Mouse (Mus musculus): ENCODE measurements around the gene Cldn2. TPM values are rescaled to one million over a fixed set of nuclear protein-coding genes. Genes with fewer than 3 reads are reported as not detected.

Cldn2 gene
- polyA plus RNA-seq (2012) = not detected in 2 replicates

DNA sequence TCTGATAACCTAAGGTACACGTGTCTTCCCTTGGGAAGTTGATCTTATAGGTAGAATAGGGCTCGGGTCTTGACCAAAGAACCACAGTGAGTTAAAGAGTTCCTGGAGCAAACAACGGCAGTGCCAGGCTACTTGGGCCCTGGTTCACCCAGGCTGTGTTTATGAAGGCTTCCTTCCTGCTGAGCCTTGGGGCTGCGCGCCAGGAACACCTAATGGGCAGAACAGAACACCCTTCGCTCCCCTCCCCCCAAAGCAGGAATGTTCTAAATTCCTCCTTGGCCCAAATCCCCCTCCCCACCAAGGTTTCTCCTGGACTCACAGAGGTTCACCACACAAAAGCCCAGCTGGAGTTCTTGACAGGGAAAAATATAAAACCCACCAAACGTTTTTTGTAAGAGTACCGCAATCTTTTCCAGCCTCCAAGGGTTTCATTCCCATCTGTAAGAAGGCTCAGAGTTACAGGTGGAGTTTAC lies at the start of gene Cldn2:
Gene Cldn2, plus strand, starts transcription at position 423 of the 473 bp plus-strand sequence.
- no peak for TF ChIP-seq GATA1 (IDR thresholded peaks at IDR 0.05; ENCODE audit: low read length)

DNA sequence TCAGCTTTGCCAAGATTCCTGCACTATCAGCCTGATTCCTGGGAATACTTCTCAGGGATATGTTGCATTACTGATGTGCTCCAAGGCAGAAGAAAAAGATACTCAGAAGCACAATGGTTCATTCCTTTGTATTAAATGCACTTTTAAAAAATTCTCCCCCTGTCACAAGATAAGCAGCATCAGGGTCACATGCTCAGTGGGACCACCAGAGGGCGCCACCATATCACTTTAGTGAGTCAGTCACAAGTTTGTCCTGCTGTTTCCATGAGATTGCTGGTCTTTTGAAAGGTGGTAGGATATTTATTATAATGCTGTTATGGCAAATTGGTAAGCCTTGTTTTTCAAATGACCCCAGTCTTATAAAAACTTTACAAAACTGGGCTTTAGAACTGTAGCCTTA lies 48.8 kb upstream of the Cldn2 start:
- TF ChIP-seq GATA1 (IDR thresholded peaks at IDR 0.05; ENCODE audit: low read length) = no peak

DNA sequence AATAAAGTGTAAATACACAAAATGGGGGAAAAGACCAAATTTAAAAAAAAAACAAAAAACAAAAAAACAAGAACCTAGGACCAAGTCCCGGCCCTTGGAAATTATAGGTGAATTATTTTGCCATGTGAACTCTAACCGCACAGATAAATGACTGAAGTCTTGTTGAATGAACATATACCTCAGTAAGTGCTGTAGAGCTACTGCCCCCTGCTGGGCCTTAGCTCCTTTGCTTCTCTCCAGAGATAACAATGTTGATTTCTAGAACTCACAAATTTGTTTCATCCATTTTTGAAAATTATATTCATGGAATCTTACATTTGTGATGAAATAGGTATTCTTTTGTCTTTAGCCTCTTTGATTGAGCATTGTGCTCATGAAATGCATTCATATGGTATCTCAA lies 38.1 kb upstream of the Cldn2 start:
- TF ChIP-seq GATA1 (IDR thresholded peaks at IDR 0.05; ENCODE audit: low read length) = no peak

DNA sequence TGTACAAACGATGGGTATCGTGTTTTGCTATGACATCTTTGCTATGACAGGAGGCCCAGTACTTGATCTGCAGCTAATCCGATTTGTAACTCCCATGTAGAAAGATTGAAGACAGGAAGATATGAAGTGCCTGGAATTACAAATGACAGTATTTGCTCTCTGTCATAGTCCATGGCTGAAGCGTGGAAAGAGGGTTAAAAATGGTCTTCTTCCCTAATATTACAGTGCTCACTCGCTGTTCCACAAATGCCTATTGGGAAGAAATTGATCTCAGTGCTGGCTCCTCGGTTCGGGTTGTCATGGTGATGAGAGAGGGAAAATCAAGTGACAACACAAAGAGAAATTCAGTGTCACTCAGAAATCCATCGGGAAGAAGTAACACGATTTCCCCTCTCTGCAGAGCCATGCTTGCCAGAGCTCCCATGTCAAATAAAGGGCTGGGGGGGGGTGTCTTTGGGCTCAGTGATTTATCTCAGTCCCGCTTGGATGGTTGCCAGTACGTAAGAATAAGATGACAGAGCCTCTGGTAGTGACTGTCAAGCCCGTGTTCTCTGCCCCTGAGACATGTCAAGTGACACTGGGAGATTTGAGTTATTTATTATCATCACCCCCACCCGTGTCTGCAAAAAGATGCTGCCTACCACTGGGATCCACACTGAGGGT lies 30.5 kb upstream of the Cldn2 start:
- no peak for TF ChIP-seq GATA1 (IDR thresholded peaks at IDR 0.05; ENCODE audit: low read length)

DNA sequence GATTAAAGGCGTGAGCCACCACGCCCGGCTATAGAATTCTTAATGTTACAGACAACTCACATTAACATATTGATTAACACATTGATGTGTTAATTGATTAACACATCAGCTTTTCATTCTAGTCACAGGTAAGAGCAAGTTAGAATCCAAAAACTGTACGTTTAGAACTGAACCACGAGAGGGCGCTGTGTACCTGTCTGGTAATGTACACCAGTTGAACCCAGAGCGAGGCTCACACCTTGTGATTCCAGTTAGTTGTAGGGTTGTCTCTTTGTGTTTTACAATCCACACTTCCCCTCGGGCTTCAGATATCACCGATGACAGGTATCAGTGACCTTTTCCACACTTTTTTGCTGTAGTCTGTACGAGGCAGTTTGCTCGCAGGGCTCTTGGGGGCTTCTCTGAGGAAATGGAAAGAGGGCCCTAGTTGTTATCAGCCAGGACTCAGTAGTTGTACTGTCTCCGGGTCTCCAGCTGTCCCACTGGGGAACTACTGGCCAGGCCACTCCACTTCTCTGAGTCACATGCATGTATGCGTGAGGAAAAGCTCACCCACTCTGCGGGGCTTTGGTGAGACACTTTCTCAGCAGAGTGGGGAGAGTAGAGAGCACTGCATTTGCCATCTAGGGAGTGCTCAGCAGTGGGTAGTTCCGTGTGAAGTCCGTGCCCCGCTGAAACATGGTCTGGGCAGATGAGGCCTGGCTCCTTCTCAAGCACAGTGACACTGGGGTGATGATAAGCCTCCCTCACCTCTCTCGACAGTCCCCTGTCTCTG lies 26.1 kb upstream of the Cldn2 start:
- TF ChIP-seq GATA1 (IDR thresholded peaks at IDR 0.05; ENCODE audit: low read length) = no peak

DNA sequence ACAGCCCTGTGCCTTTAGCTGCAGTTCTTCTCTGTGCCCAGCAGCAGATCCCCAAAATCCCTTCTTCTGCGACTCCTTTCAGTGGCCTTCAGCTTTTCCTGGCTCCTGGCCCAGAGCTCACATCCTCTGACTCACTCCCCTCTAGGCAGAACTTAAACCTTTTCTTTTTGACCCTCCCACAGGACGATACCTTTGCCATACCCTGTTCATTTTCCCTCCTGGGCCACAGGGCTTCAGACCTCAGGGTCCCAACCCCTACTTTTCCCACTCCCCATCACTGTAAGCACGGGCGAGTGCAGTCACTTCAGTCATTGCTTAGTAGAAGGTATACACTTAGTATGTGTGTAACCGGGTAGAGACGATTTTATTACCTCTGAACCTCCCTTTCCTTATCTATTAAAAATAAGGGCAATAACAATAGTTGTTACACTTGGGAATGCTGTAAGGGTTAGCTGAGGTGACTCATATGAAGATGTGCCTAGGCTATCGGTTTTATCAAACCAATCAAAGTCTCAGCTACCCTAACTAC lies 25.5 kb upstream of the Cldn2 start:
- TF ChIP-seq GATA1 (IDR thresholded peaks at IDR 0.05; ENCODE audit: low read length) = no peak

DNA sequence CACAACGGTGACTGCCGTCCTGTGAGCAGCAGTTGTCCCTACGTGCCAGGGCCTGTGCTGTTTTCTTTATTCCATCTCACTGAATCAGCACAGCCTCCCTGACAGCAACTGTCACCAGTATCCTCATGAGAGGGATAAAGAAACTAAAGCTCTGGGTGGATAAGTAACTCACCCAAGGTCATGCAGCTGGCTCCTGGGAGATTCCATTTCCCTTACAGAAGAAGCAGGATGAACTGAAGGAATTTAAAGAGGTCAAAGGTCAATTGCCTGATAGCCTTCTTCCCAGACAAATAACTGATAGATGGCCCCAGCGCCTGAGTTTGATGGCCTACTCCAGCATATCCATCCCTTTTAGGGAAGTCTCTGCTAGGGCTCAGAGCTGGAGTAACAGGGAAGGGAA lies 23.3 kb upstream of the Cldn2 start:
- TF ChIP-seq GATA1 (IDR thresholded peaks at IDR 0.05; ENCODE audit: low read length) = no peak

DNA sequence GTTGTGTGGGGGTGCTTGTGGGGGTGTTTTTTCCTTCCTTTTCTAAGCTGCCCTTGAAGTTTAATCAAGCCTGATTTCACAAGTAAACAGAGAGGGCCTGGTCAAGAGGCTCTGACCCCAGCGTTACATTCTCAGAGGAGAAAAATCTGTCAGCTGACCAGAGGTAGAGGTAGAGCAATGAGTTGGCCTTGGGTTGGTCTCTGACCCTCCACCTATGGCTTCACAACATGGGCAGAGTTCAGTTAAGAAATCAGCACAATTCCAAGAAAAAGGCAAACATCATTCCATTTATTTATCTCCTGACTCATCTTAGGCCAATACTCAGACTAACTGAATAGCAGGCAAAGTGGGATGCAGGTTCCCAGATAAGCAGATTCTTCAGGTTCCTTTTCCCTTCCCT lies 21.7 kb upstream of the Cldn2 start:
- no peak for TF ChIP-seq GATA1 (IDR thresholded peaks at IDR 0.05; ENCODE audit: low read length)

DNA sequence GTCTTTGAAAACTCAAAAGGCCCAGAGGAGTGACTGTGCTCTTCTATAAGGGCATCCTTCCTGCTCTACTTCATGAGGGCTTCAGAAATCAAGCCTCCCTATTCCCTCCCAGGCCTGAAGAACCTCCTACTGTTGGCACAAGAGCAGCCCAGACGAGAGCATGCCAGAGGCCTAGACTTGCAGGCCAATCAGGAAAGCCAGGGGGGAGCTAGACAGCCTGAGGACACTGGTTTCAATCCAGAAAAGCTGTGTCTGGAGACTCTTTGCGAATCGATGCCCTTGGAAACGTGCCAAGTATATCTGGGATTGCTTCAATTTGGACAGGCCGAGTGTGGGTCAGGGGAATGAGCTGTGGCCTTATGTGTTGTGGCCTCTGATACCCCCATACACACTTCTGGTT lies 21.2 kb upstream of the Cldn2 start:
- TF ChIP-seq GATA1 (IDR thresholded peaks at IDR 0.05; ENCODE audit: low read length) = no peak

DNA sequence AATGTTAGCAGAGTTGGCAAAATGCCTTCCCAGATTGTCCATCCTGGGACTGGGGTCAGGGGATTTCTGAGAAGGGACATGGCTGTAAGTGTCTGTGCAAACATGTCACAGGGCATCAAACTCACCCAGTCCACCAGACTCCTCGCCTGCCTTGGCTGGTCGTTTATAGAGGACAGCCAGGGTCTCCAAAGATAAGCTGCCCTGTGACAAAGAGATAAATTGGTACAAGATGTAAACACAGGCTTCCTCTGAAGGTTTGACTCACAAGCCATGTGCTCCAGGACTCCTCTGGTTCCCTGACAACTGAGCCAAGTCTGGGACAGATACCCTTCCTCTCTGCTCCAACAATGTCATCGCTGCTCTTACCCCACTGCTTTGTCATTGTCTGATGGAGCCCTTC lies 19.6 kb upstream of the Cldn2 start:
- no peak for TF ChIP-seq GATA1 (IDR thresholded peaks at IDR 0.05; ENCODE audit: low read length)

DNA sequence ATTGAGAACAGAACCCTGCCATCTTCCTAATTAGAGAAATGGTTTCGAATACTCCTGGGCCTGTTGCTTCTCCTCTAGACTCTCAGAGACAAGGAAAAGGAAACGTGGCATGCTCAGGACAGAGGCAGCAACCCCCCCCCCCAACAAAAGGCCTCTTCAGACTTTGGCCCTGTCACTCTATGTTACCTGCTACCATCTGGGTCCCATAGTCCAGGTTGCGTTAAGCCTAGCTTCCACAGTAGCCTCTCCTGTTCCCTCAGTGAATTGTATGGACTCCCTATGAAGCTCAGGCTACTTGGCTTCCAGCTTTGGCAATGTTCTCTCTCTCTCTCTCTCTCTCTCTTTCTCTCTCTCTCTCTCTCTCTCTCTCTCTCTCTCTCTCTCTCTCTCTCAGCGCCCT lies 19.1 kb upstream of the Cldn2 start:
- no peak for TF ChIP-seq GATA1 (IDR thresholded peaks at IDR 0.05; ENCODE audit: low read length)

DNA sequence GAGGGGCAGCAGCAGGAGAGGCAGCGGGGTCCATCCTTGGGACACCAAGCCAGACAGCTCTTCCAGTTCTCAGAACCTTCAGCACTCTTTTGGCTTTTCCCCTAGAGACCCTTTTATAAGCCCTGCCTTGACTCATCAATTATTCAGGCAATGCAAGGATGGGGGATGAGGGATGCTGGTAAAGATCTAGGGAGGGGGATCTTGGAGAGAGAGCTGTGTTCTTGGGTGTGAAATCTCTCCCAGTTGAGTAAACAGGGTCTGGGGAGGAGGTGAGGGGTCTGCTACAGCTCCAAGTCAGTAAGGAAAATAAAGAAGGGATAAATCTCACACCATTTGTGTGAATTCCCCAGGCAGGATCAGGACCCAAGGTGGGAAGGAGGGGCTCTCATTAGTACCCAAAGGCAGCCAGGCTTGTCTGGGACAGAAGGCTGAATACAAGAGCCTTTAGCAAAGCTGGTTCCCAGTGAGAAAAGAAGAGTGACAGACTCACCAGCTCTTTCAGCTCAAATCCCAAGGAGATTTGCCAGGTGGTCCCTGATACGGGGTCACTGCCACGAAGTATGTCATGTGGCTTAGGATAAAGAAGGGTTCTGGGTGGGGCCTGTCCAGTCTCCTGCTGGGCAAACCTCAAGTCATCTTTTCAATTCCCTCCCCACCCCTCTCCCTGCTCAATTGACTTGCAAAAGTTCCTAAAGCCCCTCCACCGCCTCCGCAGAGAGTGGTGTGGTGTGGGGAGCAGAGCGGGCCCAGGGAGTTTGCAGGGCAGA lies 18.2 kb upstream of the Cldn2 start, which contains the start of gene Ripply1:
Gene Ripply1, minus strand, starts transcription at position 76 of the 767 bp plus-strand sequence.
- TF ChIP-seq GATA1 (IDR thresholded peaks at IDR 0.05; ENCODE audit: low read length) = no peak

DNA sequence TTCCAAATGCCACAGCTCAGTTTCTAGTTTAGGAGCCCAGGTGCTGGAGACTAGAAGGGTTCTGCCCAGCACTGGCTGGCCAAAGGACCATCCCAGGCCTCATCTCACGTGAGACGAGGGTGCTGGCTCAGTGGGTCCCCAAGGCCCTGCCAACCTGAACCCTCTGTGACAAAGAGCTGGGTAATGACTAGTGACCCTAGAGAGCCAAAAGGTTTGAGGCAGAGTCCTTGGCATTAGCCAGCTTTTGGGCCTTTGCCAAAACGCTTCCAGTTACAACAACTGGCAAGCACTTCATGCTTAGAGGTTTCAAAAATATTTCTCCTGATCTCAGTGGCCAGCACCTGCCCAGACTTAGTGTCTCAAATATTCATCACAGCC lies 17.6 kb upstream of the Cldn2 start:
- no peak for TF ChIP-seq GATA1 (IDR thresholded peaks at IDR 0.05; ENCODE audit: low read length)

DNA sequence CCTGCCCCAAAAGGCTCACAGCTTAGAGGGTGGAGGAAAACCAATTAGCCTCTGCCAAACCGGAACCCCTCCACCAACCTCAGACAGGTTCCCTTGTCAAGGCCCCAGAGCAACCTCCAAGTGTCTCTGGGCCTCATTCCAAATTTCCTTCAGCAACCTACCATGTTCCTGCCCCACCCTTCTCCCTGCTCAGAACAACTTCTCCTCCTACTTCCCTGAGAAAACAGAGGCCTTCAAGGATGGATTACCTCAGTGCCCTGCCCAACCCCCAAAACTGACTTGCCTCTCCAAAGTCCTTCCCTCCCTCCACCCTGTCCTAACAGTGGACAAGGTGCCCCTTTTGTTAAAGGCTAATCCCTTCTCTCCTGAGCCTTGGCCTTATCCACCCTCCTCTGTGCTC lies 14.9 kb upstream of the Cldn2 start:
- no peak for TF ChIP-seq GATA1 (IDR thresholded peaks at IDR 0.05; ENCODE audit: low read length)

DNA sequence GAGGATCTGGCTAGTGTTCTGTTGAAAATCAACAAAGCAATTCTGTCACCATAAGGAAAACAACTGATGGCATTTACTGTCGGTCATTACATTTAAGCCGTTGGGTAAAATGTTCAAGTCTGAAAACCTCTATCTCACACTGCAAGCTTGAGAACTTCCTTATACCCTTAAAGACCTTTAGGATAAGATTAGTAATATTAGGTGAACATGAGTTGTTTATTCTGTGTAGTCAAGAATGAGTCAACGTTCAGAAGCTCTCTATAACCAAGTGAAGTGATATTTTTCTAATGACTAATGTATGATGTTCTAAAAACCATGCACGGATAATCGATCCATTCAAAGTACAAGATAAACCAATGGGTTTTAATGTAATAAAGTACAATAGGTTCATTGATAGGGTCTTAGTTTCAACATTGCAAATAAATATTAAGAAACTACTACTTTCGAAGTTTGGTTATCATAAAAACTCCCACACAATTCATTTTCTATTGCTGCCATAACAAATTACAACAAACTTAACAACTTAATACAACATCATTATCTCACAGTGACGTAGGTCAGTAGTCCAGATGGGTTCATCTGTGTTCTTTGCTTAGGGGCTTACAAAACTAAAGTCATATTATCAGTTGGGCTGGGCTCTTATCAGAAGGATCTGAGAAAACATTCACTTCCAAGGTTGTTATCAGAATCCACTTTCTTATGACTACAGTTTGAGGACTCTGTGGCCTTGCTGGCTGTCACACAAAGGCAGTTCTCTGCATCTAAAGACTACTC lies 6.4 kb upstream of the Cldn2 start:
- no peak for TF ChIP-seq GATA1 (IDR thresholded peaks at IDR 0.05; ENCODE audit: low read length)
